Mouse (Mus musculus) hindbrain, embryonic 13.5 days (tissue): Measurements from ENCODE around the gene Rnf181. TPM values are rescaled to one million over a fixed set of nuclear protein-coding genes. Genes with fewer than 3 reads are reported as not detected.

Experiments used
- polyA plus RNA-seq: library from polyadenylated mRNA; unstranded; fragments of >200 nt; fragmentation: Nextera tagmentation; extraction: Ambion mirVana; gene quantifications from 2 replicates; pipeline ENCODE4 v1.2.1, GENCODE M21; 2015

Gene Rnf181
- polyA plus RNA-seq, 1 experiment from 2014 or later: 141 TPM

Other genes starting within 250 kb of the Rnf181 start
- 3.2 and 4.2 TPM in 2 replicates for gene Atoh8, start 131.4 kb downstream of the Rnf181 start, polyA plus RNA-seq
- 0.40 TPM in 1 of 2 replicates, not detected in the other for gene Sftpb, start 62.3 kb downstream of the Rnf181 start, polyA plus RNA-seq
- gene Usp39, start 21.8 kb downstream of the Rnf181 start, polyA plus RNA-seq: 46.0 and 46.7 TPM in 2 replicates
- 20.6 and 21.1 TPM in 2 replicates for gene 0610030E20Rik, start 19.6 kb downstream of the Rnf181 start, polyA plus RNA-seq
- 14.4 and 16.0 TPM in 2 replicates for gene Tmem150a, start 11.5 kb downstream of the Rnf181 start, polyA plus RNA-seq
- 18.8 and 20.8 TPM in 2 replicates for gene Vamp5, start 13.5 kb upstream of the Rnf181 start, polyA plus RNA-seq
- 25.9 and 29.4 TPM in 2 replicates for gene Vamp8, start 23.7 kb upstream of the Rnf181 start, polyA plus RNA-seq
- gene Ggcx, start 47.4 kb upstream of the Rnf181 start, polyA plus RNA-seq: 15.3 and 19.4 TPM in 2 replicates
- gene Mat2a, start 72.6 kb upstream of the Rnf181 start, polyA plus RNA-seq: 388 and 410 TPM in 2 replicates
- 0.41 and 1.0 TPM in 2 replicates for gene Sh2d6, start 154.8 kb upstream of the Rnf181 start, polyA plus RNA-seq
- gene Capg, start 177.4 kb upstream of the Rnf181 start, polyA plus RNA-seq: 9.2 and 10.2 TPM in 2 replicates
- gene Elmod3, start 231.5 kb upstream of the Rnf181 start, polyA plus RNA-seq: 15.3 and 15.5 TPM in 2 replicates
- gene Retsat, start 231.5 kb upstream of the Rnf181 start, polyA plus RNA-seq: 4.8 and 5.9 TPM in 2 replicates